Mouse (Mus musculus): ENCODE measurements around the gene Atf7. TPM values are rescaled to one million over a fixed set of nuclear protein-coding genes. Genes with fewer than 3 reads are reported as not detected.

Gene Atf7
- polyA plus RNA-seq, 1 experiment from 2014 or later: 9.8 TPM

GRCm38 (mm10) chr15:102517631-102517975 lies 107.7 kb downstream of the Atf7 start:
- Histone ChIP-seq H3K27ac (ENCODE audit: low read depth, low read length) (peak overlapping the region; percentile 78), H3K9me3 (ENCODE audit: control insufficient read depth, low read length) (no peaks in the 10 kb centered on the region), H3K4me3 (ENCODE audit: low read depth, low read length) (peak overlapping the region; percentile 65), H3K9ac (ENCODE audit: low read length) (peak overlapping the region; percentile 86; the same call in 1 of the 2 replicates), H3K36me3 (ENCODE audit: control insufficient read depth, insufficient read depth, low read length) (no peaks in the 10 kb centered on the region), H3K4me1 (ENCODE audit: control insufficient read depth, insufficient read depth, low read length) (peaks cover 18% of the 10 kb centered on the region), H3K4me2 (peak overlapping the region; percentile 92), H3K27me3 (ENCODE audit: control insufficient read depth, insufficient read depth, low read length) (no peaks in the 10 kb centered on the region)
- DNase-seq (ENCODE audit: low spot score, missing footprints) (no peak), ATAC-seq (ENCODE audit: low FRiP score) (no peak)
- WGBS: under 1% methylated on average over 10 of the region's 10 CpGs

- DNase-seq (ENCODE audit: low spot score, missing footprints): peak; percentile 98
- no peaks in the 10 kb centered on the region for H3K27me3 ChIP-seq (ENCODE audit: control insufficient read depth, insufficient read depth, low read length)
- 1% methylated on average over 38 of the region's 43 CpGs for WGBS
- H3K27ac ChIP-seq (ENCODE audit: low read depth, low read length): peak within 1 kb of the TSS; percentile 97
- peak within 1 kb of the TSS; percentile 92 for H3K4me2 ChIP-seq
- peak; percentile 33 for ATAC-seq (ENCODE audit: low FRiP score)
- peak within 1 kb of the TSS; percentile 65 for H3K4me3 ChIP-seq (ENCODE audit: low read depth, low read length)
- H3K4me1 ChIP-seq (ENCODE audit: control insufficient read depth, insufficient read depth, low read length): peaks cover 26% of the 10 kb centered on the region
- H3K36me3 ChIP-seq (ENCODE audit: control insufficient read depth, insufficient read depth, low read length): no peaks in the 10 kb centered on the region
- H3K9me3 ChIP-seq (ENCODE audit: control insufficient read depth, low read length): no peaks in the 10 kb centered on the region
- peak within 1 kb of the TSS; percentile 86 for H3K9ac ChIP-seq (ENCODE audit: low read length)
Observed at GRCm38 (mm10) chr15:102516728-102517404, 108.4 kb downstream of the Atf7 start, which contains the start of gene Map3k12. Map3k12 (minus strand) TSS chr15:102517064.

GRCm38 (mm10) chr15:102516293-102516692 lies 109.0 kb downstream of the Atf7 start:
- Histone ChIP-seq H3K4me1 (ENCODE audit: control insufficient read depth, insufficient read depth, low read length) (peaks cover 31% of the 10 kb centered on the region), H3K4me3 (ENCODE audit: low read depth, low read length) (peak overlapping the region; percentile 65), H3K9ac (ENCODE audit: low read length) (peak overlapping the region; percentile 86), H3K4me2 (peak overlapping the region; percentile 92), H3K36me3 (ENCODE audit: control insufficient read depth, insufficient read depth, low read length) (no peaks in the 10 kb centered on the region), H3K27me3 (ENCODE audit: control insufficient read depth, insufficient read depth, low read length) (no peaks in the 10 kb centered on the region), H3K9me3 (ENCODE audit: control insufficient read depth, low read length) (no peaks in the 10 kb centered on the region), H3K27ac (ENCODE audit: low read depth, low read length) (peak overlapping the region; percentile 78)
- WGBS: 2% methylated on average over 12 of the region's 12 CpGs
- ATAC-seq (ENCODE audit: low FRiP score): no peak
- no peak for DNase-seq (ENCODE audit: low spot score, missing footprints)

- 41% methylated on average over 4 of the region's 4 CpGs for WGBS
- Histone ChIP-seq H3K4me3 (ENCODE audit: low read depth, low read length) (peak overlapping the region; percentile 65), H3K27me3 (ENCODE audit: control insufficient read depth, insufficient read depth, low read length) (no peaks in the 10 kb centered on the region), H3K9me3 (ENCODE audit: control insufficient read depth, low read length) (no peaks in the 10 kb centered on the region), H3K4me1 (ENCODE audit: control insufficient read depth, insufficient read depth, low read length) (peaks cover 36% of the 10 kb centered on the region), H3K36me3 (ENCODE audit: control insufficient read depth, insufficient read depth, low read length) (no peaks in the 10 kb centered on the region), H3K9ac (ENCODE audit: low read length) (peak overlapping the region; percentile 86), H3K27ac (ENCODE audit: low read depth, low read length) (peak overlapping the region; percentile 78; the same call in 1 of the 2 replicates), H3K4me2 (peak overlapping the region; percentile 92)
- DNase-seq (ENCODE audit: low spot score, missing footprints): no peak
- no peak for ATAC-seq (ENCODE audit: low FRiP score)
Observed at GRCm38 (mm10) chr15:102515791-102516190, 109.5 kb downstream of the Atf7 start.

GRCm38 (mm10) chr15:102515261-102515660 lies 110.0 kb downstream of the Atf7 start:
- ATAC-seq (ENCODE audit: low FRiP score) (no peak), DNase-seq (ENCODE audit: low spot score, missing footprints) (peak; percentile 66)
- Histone ChIP-seq H3K4me2 (peak overlapping the region; percentile 92; the same call in 1 of the 2 replicates), H3K4me3 (ENCODE audit: low read depth, low read length) (no peak overlapping the region), H3K27me3 (ENCODE audit: control insufficient read depth, insufficient read depth, low read length) (no peaks in the 10 kb centered on the region), H3K27ac (ENCODE audit: low read depth, low read length) (no peak overlapping the region), H3K9me3 (ENCODE audit: control insufficient read depth, low read length) (no peaks in the 10 kb centered on the region), H3K9ac (ENCODE audit: low read length) (no peak overlapping the region), H3K4me1 (ENCODE audit: control insufficient read depth, insufficient read depth, low read length) (peaks cover 38% of the 10 kb centered on the region), H3K36me3 (ENCODE audit: control insufficient read depth, insufficient read depth, low read length) (no peaks in the 10 kb centered on the region)
- WGBS: 90% methylated on average over 2 of the region's 2 CpGs

- no peak overlapping the region for H3K4me3 ChIP-seq (ENCODE audit: low read depth, low read length)
- peaks cover 43% of the 10 kb centered on the region for H3K4me1 ChIP-seq (ENCODE audit: control insufficient read depth, insufficient read depth, low read length)
- no peak overlapping the region for H3K9ac ChIP-seq (ENCODE audit: low read length)
- ATAC-seq (ENCODE audit: low FRiP score): no peak
- no peak for DNase-seq (ENCODE audit: low spot score, missing footprints)
- H3K27me3 ChIP-seq (ENCODE audit: control insufficient read depth, insufficient read depth, low read length): no peaks in the 10 kb centered on the region
- H3K27ac ChIP-seq (ENCODE audit: low read depth, low read length): no peak overlapping the region
- WGBS: 77% methylated on average over 3 of the region's 3 CpGs
- no peaks in the 10 kb centered on the region for H3K9me3 ChIP-seq (ENCODE audit: control insufficient read depth, low read length)
- no peaks in the 10 kb centered on the region for H3K36me3 ChIP-seq (ENCODE audit: control insufficient read depth, insufficient read depth, low read length)
- H3K4me2 ChIP-seq: no peak overlapping the region
Observed at GRCm38 (mm10) chr15:102513004-102513403, 112.3 kb downstream of the Atf7 start.

GRCm38 (mm10) chr15:102512471-102512870 lies 112.8 kb downstream of the Atf7 start:
- Histone ChIP-seq H3K4me2 (no peak overlapping the region), H3K4me3 (ENCODE audit: low read depth, low read length) (no peak overlapping the region), H3K27ac (ENCODE audit: low read depth, low read length) (peak overlapping the region; percentile 81), H3K9me3 (ENCODE audit: control insufficient read depth, low read length) (no peaks in the 10 kb centered on the region), H3K9ac (ENCODE audit: low read length) (no peak overlapping the region), H3K36me3 (ENCODE audit: control insufficient read depth, insufficient read depth, low read length) (no peaks in the 10 kb centered on the region), H3K4me1 (ENCODE audit: control insufficient read depth, insufficient read depth, low read length) (peaks cover 43% of the 10 kb centered on the region), H3K27me3 (ENCODE audit: control insufficient read depth, insufficient read depth, low read length) (no peaks in the 10 kb centered on the region)
- ATAC-seq (ENCODE audit: low FRiP score): no peak
- no peak for DNase-seq (ENCODE audit: low spot score, missing footprints)

- Histone ChIP-seq H3K4me2 (peak overlapping the region; percentile 82), H3K27ac (ENCODE audit: low read depth, low read length) (peak overlapping the region; percentile 81), H3K36me3 (ENCODE audit: control insufficient read depth, insufficient read depth, low read length) (no peaks in the 10 kb centered on the region), H3K9me3 (ENCODE audit: control insufficient read depth, low read length) (no peaks in the 10 kb centered on the region), H3K4me1 (ENCODE audit: control insufficient read depth, insufficient read depth, low read length) (peaks cover 39% of the 10 kb centered on the region), H3K4me3 (ENCODE audit: low read depth, low read length) (no peak overlapping the region), H3K27me3 (ENCODE audit: control insufficient read depth, insufficient read depth, low read length) (no peaks in the 10 kb centered on the region), H3K9ac (ENCODE audit: low read length) (0 out of 2 replicates have a peak overlapping the region, but pooled peaks have one; percentile 10)
- WGBS: 31% methylated on average over 5 of the region's 5 CpGs
- ATAC-seq (ENCODE audit: low FRiP score): no peak
- no peak for DNase-seq (ENCODE audit: low spot score, missing footprints)
Observed at GRCm38 (mm10) chr15:102512010-102512409, 113.3 kb downstream of the Atf7 start.

GRCm38 (mm10) chr15:102511285-102511833 lies 113.9 kb downstream of the Atf7 start:
- Histone ChIP-seq H3K4me2 (peak overlapping the region; percentile 82), H3K4me3 (ENCODE audit: low read depth, low read length) (peak overlapping the region; percentile 62; the same call in 1 of the 2 replicates), H3K36me3 (ENCODE audit: control insufficient read depth, insufficient read depth, low read length) (no peaks in the 10 kb centered on the region), H3K27me3 (ENCODE audit: control insufficient read depth, insufficient read depth, low read length) (no peaks in the 10 kb centered on the region), H3K9me3 (ENCODE audit: control insufficient read depth, low read length) (no peaks in the 10 kb centered on the region), H3K9ac (ENCODE audit: low read length) (0 out of 2 replicates have a peak overlapping the region, but pooled peaks have one; percentile 18), H3K4me1 (ENCODE audit: control insufficient read depth, insufficient read depth, low read length) (peaks cover 39% of the 10 kb centered on the region), H3K27ac (ENCODE audit: low read depth, low read length) (peak overlapping the region; percentile 81)
- 9% methylated on average over 6 of the region's 6 CpGs for WGBS
- ATAC-seq (ENCODE audit: low FRiP score): peak; percentile 18
- no peak for DNase-seq (ENCODE audit: low spot score, missing footprints)

Measured in midbrain, embryonic 11.5 days (tissue).